Mouse (Mus musculus): Measurements from ENCODE around the gene Sult2a4. TPM values are rescaled to one million over a fixed set of nuclear protein-coding genes. Genes with fewer than 3 reads are reported as not detected.
"Not testable (repeated sequence)": the region's sequence is repeated elsewhere in the genome, so short reads cannot be mapped to it uniquely, and the experiment has no call there.

The Sult2a4 gene
- not detected in 2 replicates for polyA plus RNA-seq (2015; fragmentation: Nextera tagmentation; extraction: Ambion mirVana)

DNA sequence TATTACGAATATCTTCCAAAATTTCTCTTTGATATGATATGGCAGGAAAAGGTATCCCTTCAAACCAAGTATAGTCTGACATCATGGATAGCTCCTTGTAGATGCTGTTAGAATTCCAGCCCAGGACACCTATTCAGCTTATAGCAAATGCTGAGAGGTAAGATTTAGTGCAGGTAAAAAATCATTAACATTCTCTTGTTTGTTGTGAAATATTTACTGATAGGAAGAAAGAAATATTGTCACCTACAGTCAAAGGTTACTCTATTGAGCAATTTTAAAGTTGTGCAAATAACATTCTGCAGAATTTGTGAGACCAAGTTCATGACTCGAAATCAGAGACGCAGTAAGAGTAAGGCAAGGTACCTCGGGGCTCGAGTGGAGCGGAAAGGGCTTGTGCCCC is at the start of gene Sult2a4:
TSS of gene Sult2a4 (minus strand) at position 101 of the 400 bp plus-strand sequence.
- not testable (repeated sequence) for H3K9ac ChIP-seq; H3K9me3 ChIP-seq; H3K4me2 ChIP-seq; H3K4me3 ChIP-seq (replicated peaks); H3K27ac ChIP-seq; H3K36me3 ChIP-seq; H3K27me3 ChIP-seq (replicated peaks); H3K4me1 ChIP-seq; ATAC-seq (ENCODE audit: insufficient read depth, low FRiP score, low read depth)
- WGBS: 94% methylated on average over 6 of the region's 6 CpGs

DNA sequence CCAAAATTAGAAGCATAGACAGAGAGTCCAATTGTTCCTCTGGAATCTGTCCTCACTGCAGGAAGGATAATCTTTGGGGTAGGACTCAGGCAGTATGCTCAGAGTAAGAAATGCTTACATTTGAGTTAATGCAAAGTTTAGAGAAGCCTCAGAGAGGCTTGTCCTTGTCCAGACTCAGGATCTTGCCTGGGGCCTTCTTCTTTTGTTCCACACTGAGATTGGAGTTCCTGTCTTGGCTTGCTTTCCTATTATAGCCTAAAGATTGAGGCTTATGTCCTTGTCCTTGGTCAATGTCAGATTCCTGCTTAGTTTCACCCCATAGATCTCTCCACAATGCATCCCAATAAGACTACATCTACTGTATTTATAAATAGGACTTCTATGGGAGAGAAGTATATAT is 41.4 kb upstream of the Sult2a4 start:
- H3K27me3 ChIP-seq (replicated peaks); H3K9me3 ChIP-seq; H3K27ac ChIP-seq; H3K4me1 ChIP-seq; H3K9ac ChIP-seq; H3K4me3 ChIP-seq (replicated peaks); ATAC-seq (ENCODE audit: insufficient read depth, low FRiP score, low read depth); H3K4me2 ChIP-seq; H3K36me3 ChIP-seq: not testable (repeated sequence)

- H3K36me3 ChIP-seq: no peaks in the 10 kb centered on the region
- no peak overlapping the region for H3K9ac ChIP-seq
- 77% methylated on average over 8 of the region's 8 CpGs for WGBS
- H3K4me2 ChIP-seq: no peak overlapping the region
- H3K4me1 ChIP-seq: no peaks in the 10 kb centered on the region
- no peaks in the 10 kb centered on the region for H3K9me3 ChIP-seq
- no peak for ATAC-seq (ENCODE audit: insufficient read depth, low FRiP score, low read depth)
- H3K27me3 ChIP-seq (replicated peaks): no peaks in the 10 kb centered on the region
- no peak overlapping the region for H3K4me3 ChIP-seq (replicated peaks)
- no peak overlapping the region for H3K27ac ChIP-seq
Measured at GRCm38 (mm10) chr7:14013083-14013482, 23.7 kb upstream of the Sult2a4 start.

GRCm38 (mm10) chr7:14010686-14011085 is 21.3 kb upstream of the Sult2a4 start:
- H3K27me3 ChIP-seq (replicated peaks); H3K9me3 ChIP-seq; ATAC-seq (ENCODE audit: insufficient read depth, low FRiP score, low read depth); H3K4me3 ChIP-seq (replicated peaks); H3K36me3 ChIP-seq; H3K27ac ChIP-seq; H3K4me2 ChIP-seq; H3K4me1 ChIP-seq; H3K9ac ChIP-seq: not testable (repeated sequence)

Other genes with a start within 250 kb of the Sult2a4 start
- gene Sult2a1, start 152.2 kb downstream of the Sult2a4 start, polyA plus RNA-seq (2015; fragmentation: Nextera tagmentation; extraction: Ambion mirVana): 0.22 and 0.26 TPM in 2 replicates
- not detected in 2 replicates for gene Sult2a3, start 133.4 kb upstream of the Sult2a4 start, polyA plus RNA-seq (2015; fragmentation: Nextera tagmentation; extraction: Ambion mirVana)